Mouse (Mus musculus): ENCODE results near the gene Vmn2r56.
"Not testable (repeated sequence)": the region's sequence is repeated elsewhere in the genome, so short reads cannot be mapped to it uniquely, and the experiment has no call there.

DNA sequence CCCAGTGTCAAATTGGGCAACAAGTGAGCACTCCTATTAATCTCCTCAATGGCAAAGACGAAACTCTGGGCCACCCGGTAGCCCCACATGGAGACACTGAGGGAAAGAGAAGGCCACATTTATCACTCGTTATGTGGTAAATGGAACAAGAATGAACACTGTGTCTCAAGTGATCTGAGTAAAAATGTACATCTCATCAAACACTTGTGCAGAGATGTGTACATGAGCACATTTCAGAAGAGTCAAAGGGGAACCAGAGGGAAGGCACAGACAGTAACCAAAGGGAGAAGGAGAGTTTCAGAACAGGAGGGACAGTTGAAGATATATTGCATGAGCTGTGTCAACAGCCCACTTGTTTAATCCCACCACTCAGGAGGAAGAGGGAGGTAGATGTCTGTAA is 49.9 kb downstream of the Vmn2r56 start, which contains the start of gene Vmn2r55:
- TF ChIP-seq CTCF (conservative IDR thresholded peaks at IDR 0.05; ENCODE audit: insufficient read depth, insufficient read length, low read depth, low read length); POLR2A (IDR thresholded peaks at IDR 0.05; ENCODE audit: low read depth, low read length): not testable (repeated sequence)

Data from kidney, adult 2 months (tissue).